Mouse (Mus musculus): ENCODE data around the gene Esp16. TPM values are rescaled to one million over a fixed set of nuclear protein-coding genes. Genes with fewer than 3 reads are reported as not detected.
"Not testable (repeated sequence)": the region's sequence is repeated elsewhere in the genome, so short reads cannot be mapped to it uniquely, and the experiment has no call there.

Gene Esp16
- polyA plus RNA-seq (2015; fragmentation: Nextera tagmentation; extraction: Ambion mirVana), result not detected in 2 replicates

- not testable (repeated sequence) for H3K27ac ChIP-seq; ATAC-seq (ENCODE audit: insufficient number of reproducible peaks, insufficient read depth, low FRiP score, low TSS enrichment, low read depth); H3K36me3 ChIP-seq; H3K9me3 ChIP-seq; H3K4me3 ChIP-seq; H3K9ac ChIP-seq; H3K4me1 ChIP-seq; H3K4me2 ChIP-seq; H3K27me3 ChIP-seq
- whole genome bisulfite sequencing, result 73% methylated on average over 6 of the region's 6 CpGs
Measured at GRCm38 (mm10) chr17:39535842-39536241, at the start of gene Esp16. Esp16 (plus strand) TSS chr17:39536142.

- not testable (repeated sequence) for H3K36me3 ChIP-seq; ATAC-seq (ENCODE audit: insufficient number of reproducible peaks, insufficient read depth, low FRiP score, low TSS enrichment, low read depth); H3K4me1 ChIP-seq; H3K4me3 ChIP-seq; H3K27me3 ChIP-seq; H3K4me2 ChIP-seq; H3K9ac ChIP-seq; H3K27ac ChIP-seq
- H3K9me3 ChIP-seq, result peaks cover 13% of the 10 kb centered on the region
Measured at GRCm38 (mm10) chr17:39498043-39498442, 37.9 kb upstream of the Esp16 start.

Other genes with a start within 250 kb of the Esp16 start
- not detected in 2 replicates for gene Esp18, start 129.8 kb upstream of the Esp16 start, polyA plus RNA-seq (2015; fragmentation: Nextera tagmentation; extraction: Ambion mirVana)
- not detected in 2 replicates for gene Esp15, start 104.8 kb downstream of the Esp16 start, polyA plus RNA-seq (2015; fragmentation: Nextera tagmentation; extraction: Ambion mirVana)